Mouse (Mus musculus) erythroblast, embryonic 14.5 days (primary cell): ENCODE measurements at regions not wholly inside any gene's neighbourhood (a gene's known extent, or its start where the extent isn't known, plus 50 kb on each side); places are given as distances from the start of the nearest gene placed in this dataset.

Experiments used
- H3K27me3 ChIP-seq: 2 replicates; pipeline ENCODE4 v1.6.1; 2012; ENCODE audit warnings: inconsistent platforms; ENCODE audit not compliant: control insufficient read depth
- H3K36me3 ChIP-seq: 2 replicates; pipeline ENCODE4 v1.6.1; 2012; ENCODE audit warnings: mild to moderate bottlenecking, inconsistent platforms; ENCODE audit not compliant: control insufficient read depth
- H3K4me1 ChIP-seq: 2 replicates; pipeline ENCODE4 v1.6.1; 2012; ENCODE audit warnings: inconsistent platforms; ENCODE audit not compliant: control insufficient read depth
- H3K4me3 ChIP-seq: replicated peaks from 2 replicates; pipeline ENCODE3; 2012; ENCODE audit warnings: moderate library complexity, mild to moderate bottlenecking, inconsistent platforms
- H3K9me3 ChIP-seq: 2 replicates; pipeline ENCODE4 v1.6.1; 2012; ENCODE audit warnings: low read length, inconsistent platforms, mixed read lengths; ENCODE audit not compliant: control insufficient read depth
- GATA1 ChIP-seq: IDR thresholded peaks from 2 replicates; pipeline ENCODE4 v1.6.1; 2012; ENCODE audit warnings: low read length, inconsistent platforms, mixed read lengths
- TAL1 ChIP-seq: IDR thresholded peaks from 3 replicates; pipeline ENCODE4 v1.6.1; 2012; ENCODE audit warnings: low read length, inconsistent platforms, mixed read lengths

DNA sequence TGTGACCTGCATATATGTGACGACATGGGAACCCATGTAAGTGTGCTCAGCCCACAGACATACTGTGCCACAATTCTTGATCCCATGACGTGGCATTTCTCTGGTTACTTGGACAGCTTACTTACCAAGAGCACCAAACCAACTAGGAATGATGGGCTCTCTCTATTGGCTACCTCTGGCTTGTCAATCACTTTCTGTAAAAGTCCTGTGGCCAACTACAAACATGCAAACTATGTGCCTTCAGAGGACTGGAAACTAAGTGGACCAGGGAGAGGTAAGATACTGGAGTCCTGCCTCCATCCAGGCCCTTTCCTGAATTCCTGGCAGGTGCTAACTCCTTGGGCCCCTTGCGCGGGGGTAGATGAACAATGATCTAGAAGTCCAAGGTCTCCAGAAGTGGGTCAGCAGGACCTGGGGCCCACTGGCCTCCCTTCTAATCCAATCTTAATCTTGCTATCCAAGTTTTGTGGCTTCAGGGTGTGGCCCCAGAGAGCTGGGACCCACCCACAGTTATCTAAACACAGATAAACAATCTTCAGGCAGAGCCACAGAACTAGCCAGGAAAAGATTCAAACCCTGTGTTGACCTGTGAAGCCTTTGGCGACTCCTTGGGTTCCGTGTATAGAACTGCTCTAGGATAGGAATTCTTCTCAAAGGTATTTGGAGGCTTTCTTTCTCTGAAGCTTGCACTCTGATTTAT, 163.7 kb upstream of the Spdye4c start:
- Histone ChIP-seq H3K9me3 (no peaks in the 10 kb centered on the region), H3K4me1 (peaks cover 5% of the 10 kb centered on the region), H3K4me3 (no peak overlapping the region), H3K27me3 (peaks cover 19% of the 10 kb centered on the region), H3K36me3 (no peaks in the 10 kb centered on the region)
- TF ChIP-seq TAL1 (no peak), GATA1 (no peak)

DNA sequence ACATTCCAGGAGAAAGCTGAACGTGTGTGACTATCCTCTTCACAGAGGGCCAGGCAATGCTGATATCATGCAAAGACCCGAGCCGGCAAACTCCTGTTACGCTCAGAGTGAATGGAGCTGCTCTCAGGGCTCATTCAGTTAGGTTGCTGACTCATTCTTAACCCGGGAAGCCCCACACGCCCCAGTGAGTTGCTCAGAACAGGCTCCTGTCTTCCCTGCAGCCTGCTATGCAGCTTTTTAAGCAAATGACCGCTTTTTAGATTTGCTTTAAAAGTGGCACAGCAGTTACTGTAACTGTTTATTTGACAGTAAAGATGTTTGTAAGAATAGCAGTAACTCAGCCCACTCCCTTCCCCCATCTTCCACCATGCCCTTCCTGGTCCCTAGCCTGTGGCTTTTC, 162.9 kb upstream of the Spdye4c start:
- Histone ChIP-seq H3K4me3 (peak overlapping the region; percentile 5), H3K9me3 (no peaks in the 10 kb centered on the region), H3K4me1 (peaks cover 5% of the 10 kb centered on the region), H3K27me3 (peaks cover 19% of the 10 kb centered on the region), H3K36me3 (no peaks in the 10 kb centered on the region)
- TF ChIP-seq GATA1: no peak
- no peak for TF ChIP-seq TAL1

DNA sequence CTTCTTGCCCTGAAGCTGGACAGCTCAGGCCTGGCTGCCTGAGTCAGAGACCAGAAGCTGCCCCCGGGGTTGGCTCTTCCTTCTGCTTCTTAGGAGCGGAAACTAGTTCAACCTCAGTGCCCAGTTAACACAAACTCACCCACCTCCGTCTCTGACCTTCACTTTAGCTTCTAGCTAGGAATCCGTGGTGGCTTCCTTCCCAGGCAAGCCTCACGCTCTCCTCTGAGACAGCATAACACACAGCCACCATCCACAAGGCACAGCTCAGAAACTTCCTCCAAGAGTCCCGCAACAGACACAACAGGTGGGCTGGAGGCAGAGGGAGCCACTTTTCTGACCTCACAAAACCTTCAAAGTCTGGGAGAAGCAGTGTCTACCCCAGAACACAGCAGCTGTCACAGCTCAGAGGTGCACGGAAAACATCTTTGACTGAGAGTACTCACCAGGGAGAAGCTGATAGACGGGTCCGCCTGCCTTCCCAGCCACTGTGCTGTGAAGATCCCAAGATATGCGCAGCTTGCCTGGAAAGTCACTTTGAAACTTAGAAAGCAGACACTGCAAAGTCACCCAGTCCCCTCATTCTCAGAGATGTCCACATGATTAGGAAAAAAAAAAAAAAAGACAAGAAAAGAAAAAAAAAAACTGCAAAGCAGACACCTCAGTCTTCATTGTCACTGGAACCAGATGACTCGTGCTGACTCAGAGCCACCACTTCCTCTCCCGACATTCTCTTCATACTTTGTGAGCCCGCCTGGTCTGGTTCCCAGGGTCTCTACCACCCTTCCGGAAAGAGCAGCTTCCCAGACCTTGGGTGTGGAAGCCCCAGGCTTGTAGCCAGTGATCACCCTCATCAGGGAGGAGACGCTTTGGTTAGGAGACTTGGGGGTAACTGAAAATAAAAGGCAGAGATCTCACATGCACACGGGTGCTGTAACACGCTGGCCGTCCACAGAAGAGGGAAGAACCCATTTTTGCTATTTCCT, 162.1 kb upstream of the Spdye4c start:
- Histone ChIP-seq H3K27me3 (peaks cover 19% of the 10 kb centered on the region), H3K4me1 (peaks cover 5% of the 10 kb centered on the region)
- TF ChIP-seq GATA1 (no peak), TAL1 (no peak)

DNA sequence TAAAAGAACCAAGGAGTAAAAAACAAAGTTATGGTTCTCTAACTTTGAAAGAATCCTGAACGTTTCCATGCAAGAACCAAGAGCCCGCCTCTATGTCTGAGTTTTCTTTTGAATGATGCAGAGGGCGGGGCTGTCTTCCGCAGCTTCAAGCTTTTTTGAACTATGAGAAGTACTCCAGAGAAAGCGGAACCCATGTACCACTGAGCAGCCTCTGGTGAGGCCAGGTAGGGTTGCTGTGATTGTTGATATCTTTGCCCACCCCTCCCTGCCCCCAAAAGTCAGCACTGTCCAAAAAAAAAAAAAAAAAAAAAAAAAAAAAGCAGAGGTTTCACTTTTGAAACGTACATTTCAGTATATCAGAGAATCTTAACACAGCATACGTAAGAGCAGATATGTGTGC, 161.2 kb upstream of the Spdye4c start:
- Histone ChIP-seq H3K9me3 (no peaks in the 10 kb centered on the region), H3K27me3 (peaks cover 19% of the 10 kb centered on the region), H3K4me1 (peaks cover 5% of the 10 kb centered on the region), H3K36me3 (no peaks in the 10 kb centered on the region), H3K4me3 (no peak overlapping the region)
- TF ChIP-seq TAL1: no peak
- TF ChIP-seq GATA1: no peak

More for the DNA sequence above, 162.1 kb upstream of the Spdye4c start:
- Histone ChIP-seq H3K9me3 (no peaks in the 10 kb centered on the region), H3K4me3 (peak overlapping the region; percentile 25), H3K36me3 (no peaks in the 10 kb centered on the region)

DNA sequence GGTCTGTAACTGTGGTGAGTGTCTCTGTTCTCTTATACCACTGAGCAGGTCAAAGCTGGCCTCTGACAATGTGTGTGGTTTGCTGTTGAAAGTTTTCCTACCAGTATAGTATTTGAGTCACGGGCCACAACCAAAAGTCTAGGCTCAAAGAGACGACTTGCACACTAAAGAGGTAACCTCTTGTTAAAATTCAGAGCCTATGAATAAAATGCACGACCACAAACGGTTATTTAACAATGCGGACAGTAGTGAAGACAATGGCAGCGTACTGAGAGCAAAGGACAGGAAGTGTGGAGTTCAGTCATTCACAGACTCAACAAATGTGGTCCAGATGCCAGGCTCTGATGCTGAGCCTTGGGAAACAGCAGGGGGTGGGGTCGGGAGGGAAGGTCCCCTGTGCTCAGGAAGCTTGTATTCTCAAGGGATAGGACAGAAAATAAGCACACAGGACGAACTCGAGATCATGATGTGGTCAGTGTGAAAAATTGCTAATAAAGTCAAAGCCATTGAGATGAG, 160.2 kb upstream of the Spdye4c start:
- no peaks in the 10 kb centered on the region for H3K36me3 ChIP-seq
- H3K4me3 ChIP-seq: no peak overlapping the region
- H3K9me3 ChIP-seq: no peaks in the 10 kb centered on the region
- peaks cover 5% of the 10 kb centered on the region for H3K4me1 ChIP-seq
- TF ChIP-seq TAL1: no peak
- TF ChIP-seq GATA1: no peak
- peaks cover 19% of the 10 kb centered on the region for H3K27me3 ChIP-seq

DNA sequence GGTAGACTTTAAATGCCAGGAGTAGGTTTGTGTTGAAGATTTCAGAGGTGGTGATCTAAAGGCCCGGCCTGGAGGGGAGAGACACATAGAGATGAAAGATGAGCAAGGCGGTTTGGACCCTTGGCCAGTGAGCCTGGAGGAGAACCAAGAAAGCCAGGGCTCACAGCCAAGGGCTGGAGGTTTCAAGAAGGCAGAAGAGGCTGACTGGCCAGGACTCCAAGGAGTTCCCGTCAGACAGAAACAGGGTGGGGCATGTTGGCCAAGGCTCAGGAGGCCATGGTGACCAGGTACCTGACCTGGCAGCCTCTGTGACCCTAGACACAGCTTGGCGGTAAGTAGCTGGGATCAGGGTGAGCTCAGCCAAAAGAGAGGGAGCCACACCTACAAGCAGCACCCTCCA, 159.3 kb upstream of the Spdye4c start:
- no peak overlapping the region for H3K4me3 ChIP-seq
- H3K36me3 ChIP-seq: no peaks in the 10 kb centered on the region
- no peak for TF ChIP-seq GATA1
- TF ChIP-seq TAL1: no peak
- no peaks in the 10 kb centered on the region for H3K9me3 ChIP-seq
- H3K4me1 ChIP-seq: peaks cover 5% of the 10 kb centered on the region
- peaks cover 19% of the 10 kb centered on the region for H3K27me3 ChIP-seq

DNA sequence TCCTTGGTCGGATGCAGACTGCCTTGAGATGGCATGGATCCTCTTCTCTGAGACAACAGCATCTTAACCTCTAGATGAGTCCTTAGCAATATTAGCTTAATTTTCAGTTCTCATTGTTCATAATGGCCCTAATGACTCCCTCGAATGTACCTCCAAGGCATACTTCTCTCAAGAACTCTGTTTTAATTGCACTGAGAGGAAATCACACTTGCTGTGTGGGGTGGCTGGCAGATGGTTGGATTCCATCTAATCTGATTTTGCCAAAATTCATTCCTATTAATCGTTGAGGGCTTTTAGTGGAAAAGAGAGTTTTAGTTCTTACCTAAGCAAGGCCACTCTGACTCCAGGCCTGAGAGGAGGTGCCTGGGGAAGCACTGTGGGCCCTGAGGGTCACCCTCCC, 158.3 kb upstream of the Spdye4c start:
- TF ChIP-seq TAL1: no peak
- TF ChIP-seq GATA1: no peak
- Histone ChIP-seq H3K4me3 (no peak overlapping the region), H3K27me3 (peaks cover 18% of the 10 kb centered on the region), H3K4me1 (peaks cover 4% of the 10 kb centered on the region; the same call in 1 of the 2 replicates), H3K9me3 (no peaks in the 10 kb centered on the region), H3K36me3 (no peaks in the 10 kb centered on the region)

DNA sequence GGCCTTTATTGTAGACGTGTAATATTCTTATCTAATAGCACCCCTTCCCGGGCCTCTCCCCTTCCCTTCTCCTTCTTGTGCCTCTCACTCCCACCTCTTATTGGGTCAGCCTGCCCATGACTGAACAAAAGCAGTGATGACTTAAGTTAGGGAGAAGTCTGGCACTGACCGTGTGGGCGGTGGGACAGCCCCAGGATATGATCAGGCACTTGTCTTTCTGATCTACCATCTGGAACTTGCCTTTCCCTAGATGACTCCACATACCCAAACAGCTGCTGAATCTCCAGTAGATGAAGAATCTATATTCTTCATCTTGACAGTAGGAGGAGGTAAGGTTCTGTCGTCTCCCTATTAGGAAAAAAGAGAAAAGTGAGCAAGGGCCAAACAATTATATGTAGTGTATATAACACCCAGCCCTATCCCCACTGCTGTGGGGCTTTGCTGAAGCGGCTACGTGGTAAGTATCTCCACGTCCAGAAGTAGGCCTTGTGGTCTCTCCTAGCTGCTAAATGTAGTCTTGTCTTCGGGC, 157.4 kb upstream of the Spdye4c start:
- no peak for TF ChIP-seq GATA1
- no peak for TF ChIP-seq TAL1
- H3K4me1 ChIP-seq: no peaks in the 10 kb centered on the region
- H3K9me3 ChIP-seq: no peaks in the 10 kb centered on the region
- no peaks in the 10 kb centered on the region for H3K36me3 ChIP-seq
- no peak overlapping the region for H3K4me3 ChIP-seq
- peaks cover 9% of the 10 kb centered on the region for H3K27me3 ChIP-seq
